ENCODE assay signal across 14 mouse cellular contexts in genomic region chr3:33074266-33074981, GRCm38 (mm10).
DNase-seq lines count a peak whose midpoint lies in the region; ATAC-seq lines count a peak whose summit lies in the region.
"Had no signal": no experiment of that assay in that cellular context is flagged by ENCODE, and none has a peak within 500 bp of the region (broad histone marks: within the 10 kb centered on the region; RNA-seq: fewer than 3 reads in every experiment).

No protein-coding gene starts in this region.

- no peaks in the 10 kb centered on the region for H3K36me3 ChIP-seq in hindbrain, embryonic 16.5 days (ENCODE audit: control insufficient read depth, insufficient read depth, low read length)

- H3K4me3 ChIP-seq in hindbrain, embryonic 16.5 days (ENCODE audit: low read length), result no peak overlapping the region
- H3K4me3 ChIP-seq: erythroblast, embryonic 14.5 days had no signal

- no peak overlapping the region for H3K9ac ChIP-seq in hindbrain, embryonic 16.5 days (ENCODE audit: low read depth, low read length)

- peaks cover 8% of the 10 kb centered on the region for H3K4me1 ChIP-seq in hindbrain, embryonic 16.5 days (ENCODE audit: control insufficient read depth, insufficient read depth, low read depth, low read length)

- 62% methylated on average over 10 of the region's 10 CpGs for WGBS in hindbrain, embryonic 16.5 days

- DNase-seq in frontal cortex, postnatal 14 days (ENCODE audit: low spot score in 2 of 2), result no peak
- DNase-seq in right cerebral cortex, adult 18-20 months, result peak; percentile 43
- DNase-seq in right cerebral cortex, postnatal 4 days, result no peak
- no peak for DNase-seq in testis, postnatal 14 days (ENCODE audit: low spot score)
- DNase-seq in kidney, postnatal 36 days, result no peak
- no peak for DNase-seq in gastrocnemius, postnatal 10 days
- DNase-seq: heart, postnatal 10 days; kidney, adult 9 months; thymus, adult 2 months had no signal

- H3K9me3 ChIP-seq in hindbrain, embryonic 16.5 days (ENCODE audit: control insufficient read depth, low read length), result no peaks in the 10 kb centered on the region

- H3K27ac ChIP-seq in hindbrain, embryonic 16.5 days (ENCODE audit: low read depth, low read length), result peak overlapping the region; percentile 23

- peak; percentile 61 for ATAC-seq in frontal cortex, adult (ENCODE audit: low TSS enrichment)
- peak; percentile 82 for ATAC-seq in hindbrain, embryonic 16.5 days
- ATAC-seq: CD4-positive, CD25-positive, alpha-beta regulatory T cell, adult 4 months had no signal

- no peaks in the 10 kb centered on the region for H3K27me3 ChIP-seq in hindbrain, embryonic 16.5 days (replicated peaks; ENCODE audit: control insufficient read depth, insufficient read depth, low read length)

- no peak overlapping the region for H3K4me2 ChIP-seq in hindbrain, embryonic 16.5 days (ENCODE audit: low read length)
- H3K4me2 ChIP-seq: liver, embryonic 11.5 days had no signal
